Mouse (Mus musculus) neural tube, embryonic 11.5 days (tissue): ENCODE data around the gene Pef1. TPM values are rescaled to one million over a fixed set of nuclear protein-coding genes. Genes with fewer than 3 reads are reported as not detected.

Experiments
- ATAC-seq: fragments of 200-750 bp; cut with Nextera tagmentation; 2 replicates; pipeline ENCODE4 v1.8.0; 2017; ENCODE audit warnings: moderate number of reproducible peaks, mild to moderate bottlenecking, moderate TSS enrichment, moderate library complexity; ENCODE audit not compliant: insufficient read depth, low FRiP score, low TSS enrichment
- DNase-seq: peaks from one replicate; pipeline ENCODE4 v3.0.0-alpha.2; 2015; ENCODE audit warnings: low spot score
- H3K27ac ChIP-seq: fragments of 300-500 bp; sonication (generic); 2 replicates; pipeline ENCODE4 v1.5.1; 2014; ENCODE audit warnings: low read depth, mild to moderate bottlenecking, low read length
- H3K27me3 ChIP-seq: fragments of 300-500 bp; sonication (generic); 2 replicates; pipeline ENCODE4 v1.6.1; 2014; ENCODE audit warnings: mild to moderate bottlenecking, low read length, mixed read lengths; ENCODE audit not compliant: control insufficient read depth, insufficient read depth
- H3K36me3 ChIP-seq: fragments of 300-500 bp; sonication (generic); 2 replicates; pipeline ENCODE4 v1.6.1; 2014; ENCODE audit warnings: mild to moderate bottlenecking, low read length, moderate library complexity, mixed read lengths; ENCODE audit not compliant: control insufficient read depth, insufficient read depth
- H3K4me1 ChIP-seq: fragments of 300-500 bp; sonication (generic); 2 replicates; pipeline ENCODE4 v1.6.1; 2014; ENCODE audit warnings: low read length, mixed read lengths; ENCODE audit not compliant: control insufficient read depth, insufficient read depth
- H3K4me2 ChIP-seq: fragments of 300-500 bp; sonication (generic); 2 replicates; pipeline ENCODE4 v1.6.1; 2014; ENCODE audit warnings: low read depth, mild to moderate bottlenecking, moderate library complexity
- H3K4me3 ChIP-seq: fragments of 300-500 bp; sonication (generic); 2 replicates; pipeline ENCODE4 v1.5.1; 2014; ENCODE audit warnings: low read depth, low read length
- H3K9ac ChIP-seq: fragments of 300-500 bp; sonication (generic); 2 replicates; pipeline ENCODE4 v1.6.1; 2014; ENCODE audit warnings: mild to moderate bottlenecking, low read length
- H3K9me3 ChIP-seq: fragments of 300-500 bp; sonication (generic); 2 replicates; pipeline ENCODE4 v1.6.1; 2016; ENCODE audit warnings: low read length; ENCODE audit not compliant: control insufficient read depth
- WGBS: fragments of 180-500 bp; shearing (Covaris S2); extraction: QIAGEN DNeasy Blood & Tissue Kit; methylation state at CpG from one replicate; pipeline ENCODE4 v1.1.7; 2014; 5-methylcytosine and 5-hydroxymethylcytosine counted together
- polyA plus RNA-seq: library from polyadenylated mRNA; unstranded; fragments of >200 nt; fragmentation: Nextera tagmentation; extraction: Ambion mirVana; gene quantifications from 2 replicates; pipeline ENCODE4 v1.2.1, GENCODE M21; 2014

Pef1 gene
- polyA plus RNA-seq, 1 experiment from 2014 or later: 75.0 TPM

- under 1% methylated on average over 49 of the region's 57 CpGs for WGBS
- Histone ChIP-seq H3K9me3 (no peaks in the 10 kb centered on the region), H3K9ac (peak overlapping the region; percentile 35; the same call in 1 of the 2 replicates), H3K4me3 (peak overlapping the region; percentile 34), H3K27me3 (peaks cover 38% of the 10 kb centered on the region), H3K27ac (no peak overlapping the region), H3K4me2 (peak overlapping the region; percentile 71), H3K4me1 (peaks cover 9% of the 10 kb centered on the region), H3K36me3 (no peaks in the 10 kb centered on the region)
- DNase-seq (peak; percentile 88), ATAC-seq (peak; percentile 58; the same call in 1 of the 2 replicates)
Observed at GRCm38 (mm10) chr4:130138441-130139213, 36.3 kb downstream of the Pef1 start.

- Histone ChIP-seq H3K27ac (no peak within 1 kb of the TSS), H3K9ac (peak within 1 kb of the TSS; percentile 35; the same call in 1 of the 2 replicates), H3K9me3 (no peaks in the 10 kb centered on the region), H3K4me2 (peak within 1 kb of the TSS; percentile 71), H3K4me3 (peak within 1 kb of the TSS; percentile 34), H3K36me3 (no peaks in the 10 kb centered on the region), H3K4me1 (peaks cover 9% of the 10 kb centered on the region), H3K27me3 (peaks cover 38% of the 10 kb centered on the region)
- DNase-seq (no peak), ATAC-seq (no peak)
- under 1% methylated on average over 14 of the region's 15 CpGs for WGBS
Observed at GRCm38 (mm10) chr4:130139214-130139492, 36.8 kb downstream of the Pef1 start, which contains the start of gene Hcrtr1. Hcrtr1 (minus strand) TSS chr4:130139359.

- peaks cover 9% of the 10 kb centered on the region for H3K4me1 ChIP-seq
Observed at GRCm38 (mm10) chr4:130140992-130141402, 38.6 kb downstream of the Pef1 start.

GRCm38 (mm10) chr4:130141786-130142185 lies 39.4 kb downstream of the Pef1 start:
- H3K9ac ChIP-seq: no peak overlapping the region
- H3K4me3 ChIP-seq: no peak overlapping the region
- H3K4me2 ChIP-seq: no peak overlapping the region
- H3K27me3 ChIP-seq: peaks cover 36% of the 10 kb centered on the region
- peaks cover 9% of the 10 kb centered on the region for H3K4me1 ChIP-seq
- H3K36me3 ChIP-seq: no peaks in the 10 kb centered on the region
- ATAC-seq (no peak), DNase-seq (no peak)
- no peaks in the 10 kb centered on the region for H3K9me3 ChIP-seq
- WGBS: 64% methylated on average over 3 of the region's 3 CpGs
- H3K27ac ChIP-seq: no peak overlapping the region

More at GRCm38 (mm10) chr4:130140992-130141402, 38.6 kb downstream of the Pef1 start:
- Histone ChIP-seq H3K9me3 (no peaks in the 10 kb centered on the region), H3K27me3 (peaks cover 38% of the 10 kb centered on the region), H3K4me3 (no peak overlapping the region), H3K4me2 (no peak overlapping the region), H3K27ac (no peak overlapping the region), H3K9ac (no peak overlapping the region), H3K36me3 (no peaks in the 10 kb centered on the region)
- WGBS: 47% methylated on average over 9 of the region's 9 CpGs
- no peak for ATAC-seq
- peak; percentile 48 for DNase-seq

- H3K9ac ChIP-seq: no peak overlapping the region
- H3K4me3 ChIP-seq: no peak overlapping the region
- no peaks in the 10 kb centered on the region for H3K36me3 ChIP-seq
- no peaks in the 10 kb centered on the region for H3K9me3 ChIP-seq
- no peaks in the 10 kb centered on the region for H3K4me1 ChIP-seq
- WGBS: 72% methylated on average over 10 of the region's 10 CpGs
- H3K27me3 ChIP-seq: peaks cover 6% of the 10 kb centered on the region; the same call in 1 of the 2 replicates
- no peak for DNase-seq
- H3K4me2 ChIP-seq: no peak overlapping the region
- ATAC-seq: no peak
- H3K27ac ChIP-seq: no peak overlapping the region
Observed at GRCm38 (mm10) chr4:130148405-130148804, 46.0 kb downstream of the Pef1 start.

- no peak for ATAC-seq
- DNase-seq: no peak
- WGBS: 76% methylated on average over 3 of the region's 3 CpGs
- no peak overlapping the region for H3K4me2 ChIP-seq
- no peak overlapping the region for H3K9ac ChIP-seq
- no peaks in the 10 kb centered on the region for H3K4me1 ChIP-seq
- H3K27me3 ChIP-seq: peaks cover 6% of the 10 kb centered on the region; the same call in 1 of the 2 replicates
- H3K4me3 ChIP-seq: no peak overlapping the region
- H3K9me3 ChIP-seq: no peaks in the 10 kb centered on the region
- no peaks in the 10 kb centered on the region for H3K36me3 ChIP-seq
- no peak overlapping the region for H3K27ac ChIP-seq
Observed at GRCm38 (mm10) chr4:130154250-130154649, 51.9 kb downstream of the Pef1 start.

GRCm38 (mm10) chr4:130156812-130157371 lies 54.5 kb downstream of the Pef1 start:
- Histone ChIP-seq H3K9me3 (no peaks in the 10 kb centered on the region), H3K36me3 (no peaks in the 10 kb centered on the region), H3K4me2 (no peak overlapping the region), H3K9ac (no peak overlapping the region), H3K27me3 (peaks cover 6% of the 10 kb centered on the region; the same call in 1 of the 2 replicates), H3K4me1 (no peaks in the 10 kb centered on the region), H3K4me3 (no peak overlapping the region), H3K27ac (no peak overlapping the region)
- ATAC-seq (no peak), DNase-seq (peak; percentile 8)
- 85% methylated on average over 12 of the region's 12 CpGs for WGBS

- ATAC-seq: no peak
Observed at GRCm38 (mm10) chr4:130161349-130161748, 59.0 kb downstream of the Pef1 start.

More at GRCm38 (mm10) chr4:130161349-130161748, 59.0 kb downstream of the Pef1 start:
- Histone ChIP-seq H3K9me3 (no peaks in the 10 kb centered on the region), H3K27me3 (peaks cover 23% of the 10 kb centered on the region), H3K4me1 (no peaks in the 10 kb centered on the region; the same call in 1 of the 2 replicates), H3K4me3 (no peak overlapping the region), H3K4me2 (no peak overlapping the region), H3K36me3 (no peaks in the 10 kb centered on the region), H3K27ac (no peak overlapping the region), H3K9ac (no peak overlapping the region)
- 30% methylated on average over 4 of the region's 4 CpGs for WGBS
- DNase-seq: no peak
